Mouse (Mus musculus): ENCODE measurements around the gene App.

The App gene

GRCm38 (mm10) chr16:85072624-85073023 is 100.9 kb downstream of the App start:
- DNase-seq: no peak

DNA sequence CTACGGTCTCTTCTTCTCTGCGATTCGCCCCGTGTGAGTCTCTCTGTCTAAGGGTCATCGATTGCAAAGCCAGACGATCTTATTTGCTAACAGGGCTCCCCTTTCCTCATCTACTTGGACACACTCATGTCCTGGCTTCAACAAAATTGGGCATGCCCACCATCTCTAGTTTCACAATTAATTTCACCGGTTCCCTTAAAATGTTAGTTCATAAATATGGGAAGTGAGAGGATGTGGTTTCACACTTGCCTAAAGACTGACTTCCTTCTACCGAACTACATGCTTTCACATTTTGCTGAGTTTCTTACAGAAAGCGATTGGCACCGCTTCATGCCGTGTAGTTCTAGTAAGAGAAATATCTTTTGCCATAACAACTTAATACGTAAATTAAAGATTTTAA is 101.8 kb downstream of the App start:
- DNase-seq: no peak

GRCm38 (mm10) chr16:85071248-85071647 is 102.3 kb downstream of the App start:
- DNase-seq: no peak

GRCm38 (mm10) chr16:85067254-85067893 is 106.2 kb downstream of the App start:
- no peak for DNase-seq

- no peak for DNase-seq
Measured at GRCm38 (mm10) chr16:85066227-85066626, 107.3 kb downstream of the App start.

DNA sequence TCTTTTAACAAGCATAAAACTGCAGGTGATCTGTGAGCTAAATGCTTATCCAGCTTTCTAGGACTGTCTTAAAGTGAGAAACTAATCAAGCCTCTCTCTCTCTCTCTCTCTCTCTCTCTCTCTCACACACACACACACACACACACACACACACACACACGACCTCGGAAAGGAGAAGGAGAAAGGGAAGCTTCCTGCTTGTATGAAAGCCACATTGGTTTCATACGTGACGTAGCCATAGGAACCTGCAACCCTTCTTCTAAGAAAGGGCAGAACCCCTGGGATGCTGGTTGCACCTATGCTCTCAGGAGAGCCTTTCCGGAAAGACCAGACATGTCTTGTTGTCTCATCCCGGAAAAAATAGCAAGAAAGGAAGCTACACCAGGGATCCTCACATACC is 108.8 kb downstream of the App start:
- no peak for DNase-seq

DNA sequence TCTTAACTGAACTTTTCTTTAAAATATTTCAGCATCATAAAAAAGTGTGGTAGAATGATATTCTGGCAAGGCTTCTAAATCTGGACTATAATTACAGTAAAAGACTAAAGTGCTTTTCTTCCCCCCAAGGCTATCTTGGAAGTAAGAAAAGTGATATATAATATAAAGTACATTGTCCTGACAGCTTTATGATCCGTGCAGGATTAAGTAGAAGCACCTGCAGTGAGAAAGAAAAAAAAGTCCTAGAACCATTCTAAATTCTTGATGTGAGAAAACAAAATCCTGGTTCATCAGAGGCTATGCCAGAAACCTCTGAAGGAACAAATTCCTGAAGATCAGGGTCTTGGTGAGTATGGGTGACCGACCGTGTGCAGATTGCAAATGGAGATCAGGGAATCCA is 110.8 kb downstream of the App start:
- DNase-seq: no peak

- DNase-seq: no peak
Measured at GRCm38 (mm10) chr16:85061725-85062124, 111.8 kb downstream of the App start.

DNA sequence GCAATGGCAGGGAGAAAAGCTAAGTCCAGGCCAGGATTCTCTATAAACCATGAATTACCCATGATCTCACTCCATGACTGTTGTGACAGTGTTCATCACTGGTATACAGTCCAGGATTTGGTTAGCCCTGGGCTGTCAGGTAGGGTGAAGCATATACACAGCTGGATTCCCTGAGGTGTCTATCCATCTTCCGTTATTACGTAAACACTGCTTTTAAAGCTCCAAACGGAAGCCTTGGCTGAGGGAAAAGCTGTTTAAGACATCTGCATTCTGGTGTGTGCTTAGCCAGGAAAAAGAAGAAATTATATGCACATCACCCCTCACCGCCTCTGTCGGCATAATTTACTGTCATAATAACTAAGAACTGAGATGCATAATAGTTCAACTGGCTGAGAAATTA is 115.4 kb downstream of the App start:
- no peak for DNase-seq

DNA sequence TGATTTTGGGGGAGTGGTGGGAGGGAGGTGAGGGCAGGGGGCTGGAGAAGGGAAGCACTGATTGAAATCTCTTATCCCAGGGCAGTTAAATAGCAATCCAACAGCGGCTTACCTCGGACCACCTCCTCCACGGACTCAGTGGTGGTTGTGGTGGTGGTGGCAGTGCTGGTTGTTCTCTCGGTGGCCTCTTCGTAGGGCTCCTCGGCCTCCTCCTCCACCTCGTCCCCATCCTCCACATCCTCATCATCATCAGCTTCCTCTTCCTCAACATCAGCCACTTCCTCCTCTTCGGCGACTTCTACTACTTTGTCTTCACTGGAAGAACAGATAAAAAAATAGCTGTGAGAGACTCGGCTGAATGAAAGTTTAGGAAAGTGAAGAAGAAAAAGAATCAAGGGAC is 117.4 kb downstream of the App start:
- no peak for DNase-seq

DNA sequence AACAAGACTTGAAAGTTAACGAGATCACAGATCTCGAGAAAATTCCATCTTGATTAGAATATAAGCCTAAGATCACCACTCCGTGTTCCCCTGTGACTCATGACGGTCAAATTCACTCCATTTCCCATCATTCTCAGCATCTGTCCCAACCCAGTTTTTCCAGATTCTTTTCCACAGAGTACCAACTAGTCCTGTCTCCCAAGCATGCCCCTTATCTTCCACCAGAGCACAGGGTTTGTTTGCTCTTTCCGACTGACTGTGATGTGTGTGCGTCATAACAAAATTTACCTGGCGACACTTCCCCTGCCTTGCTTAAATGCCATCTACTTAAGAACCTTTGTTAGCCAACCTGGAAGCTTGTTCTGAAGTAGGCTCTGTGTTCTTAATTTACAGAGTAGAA is 119.6 kb downstream of the App start:
- no peak for DNase-seq

DNA sequence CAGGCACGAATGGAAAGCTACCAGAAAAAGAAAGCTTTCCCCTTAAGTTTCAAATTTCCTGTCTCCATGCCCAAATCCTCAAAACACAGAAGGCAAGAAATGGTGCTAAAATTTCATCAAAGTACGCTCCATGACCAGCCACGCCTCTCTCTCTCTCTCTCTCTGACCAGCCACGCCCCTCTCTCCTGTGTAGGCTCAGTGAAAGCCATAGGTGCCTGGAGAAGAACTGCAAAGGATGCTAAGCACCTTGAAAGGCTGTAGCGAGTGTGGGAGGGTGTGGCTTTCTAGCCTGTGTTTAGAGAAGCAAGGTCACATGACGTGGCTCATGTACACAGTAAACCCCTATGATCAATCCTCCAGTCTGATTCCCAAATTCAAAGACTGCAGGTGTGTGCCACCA is 126.3 kb downstream of the App start:
- DNase-seq: no peak

DNA sequence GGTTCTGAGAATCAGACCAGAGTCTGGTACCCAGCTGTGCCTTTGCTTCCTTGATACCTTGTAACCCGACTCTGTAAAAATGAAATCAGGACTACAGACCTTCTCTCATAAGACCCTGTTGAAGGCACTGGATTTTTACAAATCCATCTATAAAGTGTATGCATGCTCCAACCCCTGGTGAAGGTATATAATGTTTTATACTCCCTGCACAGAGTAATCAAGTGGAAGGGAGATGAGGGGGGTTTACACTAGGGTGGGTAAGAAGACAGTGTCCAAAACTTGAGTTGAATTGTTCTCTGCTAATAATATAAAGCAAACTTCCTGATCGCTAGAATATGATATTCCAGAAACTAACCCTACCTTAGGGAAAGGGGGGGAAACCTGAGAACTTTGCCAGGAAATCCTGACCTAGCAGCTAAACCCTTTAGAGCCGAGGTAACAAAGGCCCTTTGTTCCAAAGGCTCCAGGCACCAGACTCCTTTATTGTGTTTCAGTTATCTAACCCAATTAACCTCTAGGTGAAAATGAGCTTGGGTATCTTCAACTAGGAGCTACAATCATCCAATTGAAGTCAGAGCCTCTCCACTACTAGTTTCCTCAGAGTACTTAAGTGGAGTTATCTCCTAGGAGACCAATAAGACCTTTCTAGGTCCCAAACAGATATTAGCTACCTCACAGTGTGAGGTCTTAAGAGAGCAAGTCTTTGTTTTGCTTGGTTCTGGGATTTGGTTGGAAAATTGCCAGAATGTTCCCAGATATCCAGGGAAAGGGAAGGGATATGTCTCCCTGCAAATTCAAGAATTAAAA is 132.2 kb downstream of the App start:
- DNase-seq: no peak

GRCm38 (mm10) chr16:85038731-85039130 is 134.8 kb downstream of the App start:
- DNase-seq: no peak

DNA sequence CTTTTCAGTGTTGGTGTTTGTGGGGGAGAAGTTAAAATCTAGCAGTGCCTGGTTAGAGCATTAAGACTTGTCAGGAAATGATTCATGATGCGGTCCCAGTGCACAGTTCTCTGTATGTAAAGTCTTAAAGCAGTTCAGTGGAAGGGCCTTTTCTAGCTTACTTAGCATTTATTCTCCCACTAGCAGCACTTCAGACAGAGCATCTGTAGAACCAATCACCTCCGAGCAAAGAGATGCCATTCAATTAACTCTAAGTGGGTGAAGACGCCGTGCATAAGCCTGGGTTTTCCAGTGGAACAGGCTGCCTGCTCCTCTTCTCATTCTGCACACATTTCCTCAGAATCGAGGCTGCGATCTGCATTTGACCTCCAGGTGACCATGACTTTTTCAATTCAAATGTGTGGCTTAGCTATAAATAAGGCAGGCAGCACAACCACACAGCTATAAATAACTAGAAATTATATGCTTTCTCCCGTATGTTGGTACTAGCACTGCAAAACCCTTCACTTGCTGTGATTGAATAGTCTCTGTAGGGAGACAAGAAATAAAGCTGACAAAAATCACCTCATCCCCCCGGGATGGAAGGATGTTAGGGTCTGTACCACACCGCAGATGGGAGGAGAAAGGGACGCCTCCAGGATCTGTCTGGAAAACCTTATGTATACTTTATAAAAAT is 135.5 kb downstream of the App start:
- DNase-seq: no peak

DNA sequence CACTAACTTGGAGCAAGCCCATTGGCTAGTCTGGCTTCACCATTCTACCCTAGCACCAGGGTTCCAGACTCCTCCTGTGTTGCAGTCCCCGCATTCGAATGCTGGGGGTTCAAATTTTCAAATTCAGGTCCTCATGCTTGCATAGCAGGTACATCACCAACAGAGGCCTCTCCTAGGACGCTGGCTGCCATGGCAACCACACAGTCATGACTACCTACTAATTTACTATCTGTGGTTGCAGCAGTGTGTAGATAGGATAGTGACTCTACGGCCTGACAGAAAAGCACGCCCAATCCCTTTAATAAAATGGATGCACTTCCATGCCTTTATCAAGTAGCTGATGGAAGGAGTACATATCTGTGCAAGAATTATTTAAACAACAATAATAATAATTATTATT is 137.8 kb downstream of the App start:
- DNase-seq: no peak

DNA sequence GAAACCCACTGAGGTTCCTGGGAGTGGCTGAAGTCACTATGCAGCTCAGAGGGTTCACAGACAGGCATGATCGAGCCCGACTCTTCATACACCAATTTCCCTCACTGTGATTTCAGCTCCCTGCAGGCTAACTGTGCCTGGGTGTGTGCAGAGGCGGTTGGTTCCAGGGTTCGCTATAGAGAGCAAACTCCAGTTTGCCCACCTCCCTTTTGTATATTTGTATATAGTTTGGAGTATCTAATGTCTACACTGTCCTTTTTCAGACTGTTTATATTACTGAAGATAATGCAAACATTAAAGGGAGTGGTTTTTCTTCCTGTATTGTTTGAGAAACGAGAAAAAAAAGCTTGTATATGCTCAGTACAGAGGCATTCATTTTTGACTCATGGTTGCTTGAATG is 139.8 kb downstream of the App start:
- DNase-seq: no peak

DNA sequence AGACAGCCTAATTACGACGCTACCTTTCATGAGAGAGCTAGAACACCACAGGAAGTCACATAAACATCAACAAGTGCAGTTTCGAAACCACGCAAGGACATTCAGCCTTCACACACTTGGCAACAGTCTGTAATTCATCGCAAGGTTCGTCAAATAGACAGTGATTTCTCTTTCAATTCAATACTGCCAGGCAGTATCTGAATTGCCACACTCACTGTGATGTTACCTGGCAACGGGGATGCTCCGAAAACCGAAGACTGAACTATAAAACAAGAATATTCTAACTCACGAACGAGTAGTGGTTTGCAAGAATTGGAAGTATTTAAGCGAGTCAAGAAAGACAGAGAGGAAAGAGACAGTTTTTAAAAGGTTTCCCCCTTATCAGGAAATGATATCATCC is 142.8 kb downstream of the App start:
- DNase-seq: no peak

DNA sequence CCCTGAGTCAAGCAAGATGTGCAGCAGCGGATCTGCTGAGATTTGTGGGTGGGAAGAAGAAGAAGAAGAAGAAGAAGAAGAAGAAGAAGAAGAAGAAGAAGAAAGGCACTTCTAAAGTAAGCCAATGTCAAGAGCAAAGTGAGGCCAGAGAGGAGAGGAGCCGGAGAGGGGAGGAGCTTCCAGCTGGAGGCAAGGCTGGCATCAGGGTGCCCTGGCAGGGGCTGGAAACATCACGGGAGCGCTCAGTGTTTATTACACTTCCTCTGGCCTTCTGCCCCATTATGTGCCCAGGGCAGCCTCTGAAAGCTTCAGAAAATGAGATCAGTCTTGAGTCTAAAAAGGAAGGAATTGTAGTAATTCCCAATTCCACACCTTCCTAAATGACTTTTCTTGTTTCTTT is 145.2 kb downstream of the App start:
- no peak for DNase-seq

DNA sequence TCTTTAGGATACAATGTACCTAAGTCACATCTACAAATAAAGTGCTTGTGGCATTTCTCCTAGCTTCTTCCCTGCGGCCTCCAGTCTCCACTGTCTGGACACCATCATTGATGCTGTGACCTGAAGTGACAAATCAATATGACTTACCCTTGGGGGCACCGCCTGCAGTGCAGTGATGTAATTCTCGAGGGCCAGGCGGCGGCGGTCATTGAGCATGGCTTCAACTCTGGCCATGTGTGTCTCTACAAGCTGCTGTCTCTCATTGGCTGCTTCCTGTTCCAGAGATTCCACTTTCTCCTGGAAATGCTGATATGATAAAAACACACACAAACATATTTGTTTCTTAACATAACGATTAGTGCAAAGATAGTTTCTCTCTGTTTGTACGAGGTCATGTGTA is 148.9 kb downstream of the App start:
- DNase-seq: no peak

- DNase-seq: no peak
Measured at GRCm38 (mm10) chr16:85023106-85023505, 150.5 kb downstream of the App start.

DNA sequence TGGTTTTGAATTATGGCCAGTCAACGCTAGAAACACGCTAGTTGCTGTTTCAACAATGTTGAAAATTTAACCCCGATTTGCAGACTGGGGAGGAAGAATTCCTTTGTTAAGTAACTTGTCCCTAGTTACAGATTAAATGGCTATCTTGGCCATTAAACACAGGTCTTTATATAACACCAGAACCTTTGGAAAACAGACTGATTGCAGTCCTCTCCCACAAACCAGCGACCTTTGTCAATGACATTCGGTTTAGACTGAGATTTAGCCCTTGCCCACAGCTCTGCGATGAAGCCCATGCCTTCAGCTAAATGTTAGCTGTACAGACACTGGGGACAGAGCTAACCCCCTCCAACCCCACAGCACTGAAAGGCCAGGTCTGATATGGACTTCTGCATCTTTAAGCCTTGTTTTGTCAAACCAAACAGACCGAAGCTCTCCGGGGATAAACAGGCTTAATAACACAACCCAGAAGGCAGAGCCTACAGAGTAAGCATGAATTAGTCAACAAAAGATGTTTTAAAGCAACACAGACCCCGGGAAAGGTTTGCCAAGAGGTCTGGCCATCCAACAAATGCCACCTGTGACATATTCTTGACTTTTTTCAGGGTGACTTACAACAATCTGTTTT is 152.8 kb downstream of the App start:
- no peak for DNase-seq

GRCm38 (mm10) chr16:85019273-85019672 is 154.3 kb downstream of the App start:
- no peak for DNase-seq

DNA sequence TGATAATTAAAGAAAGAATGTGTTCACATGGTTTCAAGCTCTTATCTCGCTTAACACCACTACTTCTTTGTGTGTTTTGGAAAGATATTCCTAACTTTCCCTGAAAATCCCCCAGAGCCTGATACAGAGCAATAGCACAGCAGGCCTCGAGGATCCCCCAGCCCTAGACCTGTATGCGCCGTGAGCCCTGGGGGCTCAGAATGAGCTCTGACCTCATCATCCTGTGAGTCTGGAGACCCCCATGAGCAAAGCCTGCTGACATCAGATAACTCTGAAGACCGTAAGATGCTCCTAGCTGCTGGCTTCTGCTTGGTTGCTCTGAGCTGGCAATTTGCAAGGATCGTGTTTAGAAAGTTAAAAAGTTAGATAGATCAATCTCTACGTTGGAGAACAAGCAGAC is 155.7 kb downstream of the App start:
- no peak for DNase-seq

Measured in thymus, adult 18-20 months (tissue).